ENCODE assay signal across 21 mouse cellular contexts in genomic region chr13:107976886-107977656, GRCm38 (mm10).
"Had no signal": no experiment of that assay in that cellular context is flagged by ENCODE, and none has a peak within 500 bp of the region (broad histone marks: within the 10 kb centered on the region; RNA-seq: fewer than 3 reads in every experiment).

No protein-coding gene starts in this region.

- H3K27me3 ChIP-seq: limb, embryonic 13.5 days; liver, embryonic 12.5 days; liver, embryonic 15.5 days; lung, embryonic 15.5 days had no signal

- DNase-seq: kidney, adult 2 months; kidney, postnatal 25 days; layer of hippocampus, adult 9-11 months; liver; lung, adult 18-20 months; lung, postnatal 10 days; lung, postnatal 36 days; midbrain, embryonic 14.5 days; right cerebral cortex, postnatal 25 days; spleen, adult 18-20 months; thymus, adult 18-20 months; thymus, postnatal 36 days had no signal

- H3K4me3 ChIP-seq: layer of hippocampus, adult 2 months; limb, embryonic 10.5 days; limb, embryonic 13.5 days; liver, embryonic 12.5 days; liver, embryonic 15.5 days; lung, embryonic 15.5 days; megakaryocyte, embryonic 14.5 days; midbrain, embryonic 10.5 days had no signal

- H3K9me3 ChIP-seq: limb, embryonic 10.5 days; limb, embryonic 13.5 days; liver, embryonic 12.5 days; liver, embryonic 15.5 days; lung, embryonic 15.5 days; midbrain, embryonic 10.5 days had no signal

- H3K4me2 ChIP-seq: limb, embryonic 13.5 days; liver, embryonic 12.5 days; liver, embryonic 15.5 days; lung, embryonic 15.5 days had no signal

- H3K27ac ChIP-seq: kidney, postnatal 0 days; layer of hippocampus, adult 2 months; limb, embryonic 10.5 days; limb, embryonic 13.5 days; liver, embryonic 12.5 days; liver, embryonic 15.5 days; lung, embryonic 15.5 days; midbrain, embryonic 10.5 days had no signal

- H3K36me3 ChIP-seq: limb, embryonic 10.5 days; limb, embryonic 13.5 days; liver, embryonic 12.5 days; liver, embryonic 15.5 days; lung, embryonic 15.5 days; midbrain, embryonic 10.5 days had no signal

- ATAC-seq: liver, embryonic 12.5 days had no signal

- H3K4me1 ChIP-seq: limb, embryonic 13.5 days; liver, embryonic 12.5 days; liver, embryonic 15.5 days; lung, embryonic 15.5 days had no signal

- H3K9ac ChIP-seq: limb, embryonic 13.5 days; liver, embryonic 12.5 days; liver, embryonic 15.5 days; lung, embryonic 15.5 days had no signal
